Mouse (Mus musculus): Measurements from ENCODE around the gene Kcnab3. TPM values are rescaled to one million over a fixed set of nuclear protein-coding genes. Genes with fewer than 3 reads are reported as not detected.

Gene Kcnab3
- polyA plus RNA-seq (2012; ENCODE audit: low replicate concordance), result 0.11 and 0.39 TPM in 2 replicates

GRCm38 (mm10) chr11:69325628-69326407 is at the start of gene Kcnab3:
Kcnab3 (plus strand) TSS chr11:69326258.

DNA sequence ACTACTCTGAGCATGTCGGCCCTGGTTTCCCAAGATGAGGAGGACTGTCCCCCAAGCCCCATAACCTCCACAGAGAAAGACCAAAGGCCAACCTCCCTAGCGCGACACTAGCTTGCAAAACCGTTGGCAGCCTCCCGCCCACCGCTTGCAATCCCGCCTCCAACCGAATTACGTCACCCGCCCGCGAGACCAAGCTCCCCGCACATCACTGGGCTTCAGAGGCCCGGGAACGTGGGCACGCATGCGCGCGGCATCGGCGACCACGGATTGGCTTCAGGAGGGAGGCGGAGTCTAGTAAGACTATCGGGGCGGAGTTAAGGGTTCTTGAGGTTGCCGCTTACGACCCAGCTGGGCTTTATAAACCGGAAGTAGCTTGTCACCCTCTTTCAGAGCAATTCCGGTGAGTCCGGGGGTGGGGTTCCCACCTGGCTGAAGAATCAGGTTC is 2.4 kb upstream of the Kcnab3 start, which contains the start of the genes Cntrob and Trappc1:
Gene Cntrob, minus strand, starts transcription at position 109 of the 445 bp plus-strand sequence.
Gene Trappc1, plus strand, starts transcription at position 314 of the 445 bp plus-strand sequence.

DNA sequence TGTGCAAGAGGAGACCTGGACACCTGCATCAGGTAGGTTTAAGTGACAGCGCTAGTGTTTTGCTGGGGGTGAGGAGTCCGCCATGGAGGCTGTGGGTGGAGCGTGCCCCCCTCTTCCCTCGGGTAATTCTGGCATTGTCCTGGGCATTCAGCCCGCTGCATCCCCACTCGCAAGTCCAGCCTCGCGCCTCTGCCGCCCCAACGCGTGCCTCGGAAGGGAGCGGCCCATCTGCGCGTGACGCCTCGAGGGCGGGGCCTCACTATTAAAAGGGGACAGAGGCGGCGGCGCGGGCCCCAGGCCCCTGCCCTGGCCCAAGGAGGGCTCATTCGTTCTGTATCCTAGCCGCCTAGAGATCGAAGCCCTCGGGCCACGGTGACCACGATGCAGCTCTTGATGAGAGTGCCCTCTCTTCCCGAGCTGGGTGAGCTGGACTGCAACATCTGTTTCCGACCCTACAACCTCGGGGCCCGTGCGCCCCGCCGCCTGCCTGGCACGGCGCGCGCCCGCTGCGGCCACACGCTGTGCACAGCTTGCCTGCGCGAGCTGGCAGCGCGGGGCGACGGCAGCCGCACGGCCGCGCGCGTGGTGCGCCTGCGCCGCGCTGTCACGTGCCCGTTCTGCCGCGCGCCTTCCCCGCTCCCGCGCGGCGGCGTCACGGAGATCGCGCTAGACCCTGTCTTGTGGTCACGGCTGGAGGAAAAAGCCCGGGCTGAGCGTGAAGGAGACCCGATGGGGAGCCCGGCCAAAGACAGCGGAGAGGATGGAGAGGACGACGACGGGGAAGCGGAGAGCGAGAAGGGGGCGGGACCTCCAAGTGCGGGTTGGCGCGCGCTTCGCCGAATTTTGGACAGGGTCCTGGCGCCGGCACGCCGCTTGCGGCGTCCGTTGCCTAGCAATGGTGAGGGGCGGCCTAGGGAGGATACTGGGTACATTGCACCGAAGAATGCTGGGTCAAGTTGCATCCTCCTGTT is 14.4 kb downstream of the Kcnab3 start, which contains the start of gene Rnf227:
Gene Rnf227, plus strand, starts transcription at position 301 of the 971 bp plus-strand sequence.

GRCm38 (mm10) chr11:69369215-69369989 is 43.3 kb downstream of the Kcnab3 start, which contains the start of gene Chd3:
Chd3 (minus strand) TSS chr11:69369406.

Other genes with a start within 250 kb of the Kcnab3 start
- 88.7 and 137 TPM in 2 replicates for gene Vamp2, start 237.8 kb upstream of the Kcnab3 start, polyA plus RNA-seq (2012; ENCODE audit: low replicate concordance)
- gene Per1, start 231.0 kb upstream of the Kcnab3 start, polyA plus RNA-seq (2012; ENCODE audit: low replicate concordance), result 33.5 and 34.6 TPM in 2 replicates
- gene Hes7, start 205.9 kb upstream of the Kcnab3 start, polyA plus RNA-seq (2012; ENCODE audit: low replicate concordance), result 0.37 TPM in 1 of 2 replicates, not detected in the other
- not detected in 2 replicates for gene 9130213A22Rik, start 203.7 kb upstream of the Kcnab3 start, polyA plus RNA-seq (2012; ENCODE audit: low replicate concordance)
- not detected in 2 replicates for gene Aloxe3, start 200.4 kb upstream of the Kcnab3 start, polyA plus RNA-seq (2012; ENCODE audit: low replicate concordance)
- not detected in 2 replicates for gene Alox12b, start 169.3 kb upstream of the Kcnab3 start, polyA plus RNA-seq (2012; ENCODE audit: low replicate concordance)
- 0.09 and 0.28 TPM in 2 replicates for gene Alox8, start 128.4 kb upstream of the Kcnab3 start, polyA plus RNA-seq (2012; ENCODE audit: low replicate concordance)
- gene Gucy2e, start 89.2 kb upstream of the Kcnab3 start, polyA plus RNA-seq (2012; ENCODE audit: low replicate concordance), result 0.02 TPM in 1 of 2 replicates, not detected in the other
- gene Cntrob, start 2.5 kb upstream of the Kcnab3 start, polyA plus RNA-seq (2012; ENCODE audit: low replicate concordance), result 20.6 and 44.9 TPM in 2 replicates
- gene Trappc1, start 2.3 kb upstream of the Kcnab3 start, polyA plus RNA-seq (2012; ENCODE audit: low replicate concordance), result 2.2 and 6.8 TPM in 2 replicates
- gene Rnf227, start 14.2 kb downstream of the Kcnab3 start, polyA plus RNA-seq (2012; ENCODE audit: low replicate concordance), result 1.0 and 2.3 TPM in 2 replicates
- gene Chd3, start 43.1 kb downstream of the Kcnab3 start, polyA plus RNA-seq (2012; ENCODE audit: low replicate concordance), result 144 and 249 TPM in 2 replicates
- gene Naa38, start 69.2 kb downstream of the Kcnab3 start, polyA plus RNA-seq (2012; ENCODE audit: low replicate concordance), result 59.8 and 78.6 TPM in 2 replicates
- 1.7 and 8.7 TPM in 2 replicates for gene Cyb5d1, start 69.4 kb downstream of the Kcnab3 start, polyA plus RNA-seq (2012; ENCODE audit: low replicate concordance)
- gene Tmem88, start 72.0 kb downstream of the Kcnab3 start, polyA plus RNA-seq (2012; ENCODE audit: low replicate concordance), result 0.69 and 2.1 TPM in 2 replicates
- gene Kdm6b, start 87.4 kb downstream of the Kcnab3 start, polyA plus RNA-seq (2012; ENCODE audit: low replicate concordance), result 73.8 and 92.1 TPM in 2 replicates
- gene Dnah2, start 222.9 kb downstream of the Kcnab3 start, polyA plus RNA-seq (2012; ENCODE audit: low replicate concordance), result 0.02 and 0.19 TPM in 2 replicates
- gene Efnb3, start 233.9 kb downstream of the Kcnab3 start, polyA plus RNA-seq (2012; ENCODE audit: low replicate concordance), result 1.6 and 2.7 TPM in 2 replicates

Measured in leukemia stem cell, adult 10-12 weeks (primary cell).